Mouse (Mus musculus): Measurements from ENCODE around the gene Smc1b. TPM values are rescaled to one million over a fixed set of nuclear protein-coding genes. Genes with fewer than 3 reads are reported as not detected.

The Smc1b gene
- polyA plus RNA-seq, 1 experiment from 2014 or later = 0.16 TPM

- no peak for ATAC-seq (ENCODE audit: low read depth)
Observed at GRCm38 (mm10) chr15:85143161-85143560, 11.4 kb upstream of the Smc1b start.

GRCm38 (mm10) chr15:85142441-85142840, 10.7 kb upstream of the Smc1b start:
- Histone ChIP-seq H3K9ac (ENCODE audit: low read length) (no peak overlapping the region), H3K4me3 (ENCODE audit: low read length) (no peak overlapping the region), H3K36me3 (ENCODE audit: control insufficient read depth, insufficient read depth, low read length) (no peaks in the 10 kb centered on the region), H3K4me2 (ENCODE audit: low read depth, low read length) (no peak overlapping the region), H3K27ac (ENCODE audit: low read length) (no peak overlapping the region), H3K27me3 (ENCODE audit: control insufficient read depth, insufficient read depth, low read depth, low read length) (no peaks in the 10 kb centered on the region; the same call in 1 of the 2 replicates), H3K4me1 (replicated peaks; ENCODE audit: control insufficient read depth, insufficient read depth, low read length) (no peaks in the 10 kb centered on the region), H3K9me3 (ENCODE audit: control insufficient read depth, low read length) (no peaks in the 10 kb centered on the region)
- no peak for ATAC-seq (ENCODE audit: low read depth)
- 60% methylated on average over 2 of the region's 2 CpGs for WGBS

More at GRCm38 (mm10) chr15:85143161-85143560, 11.4 kb upstream of the Smc1b start:
- H3K4me1 ChIP-seq (replicated peaks; ENCODE audit: control insufficient read depth, insufficient read depth, low read length) = no peaks in the 10 kb centered on the region
- H3K36me3 ChIP-seq (ENCODE audit: control insufficient read depth, insufficient read depth, low read length) = no peaks in the 10 kb centered on the region
- H3K27me3 ChIP-seq (ENCODE audit: control insufficient read depth, insufficient read depth, low read depth, low read length) = no peaks in the 10 kb centered on the region; the same call in 1 of the 2 replicates
- H3K27ac ChIP-seq (ENCODE audit: low read length) = no peak overlapping the region
- no peak overlapping the region for H3K4me3 ChIP-seq (ENCODE audit: low read length)
- 84% methylated on average over 11 of the region's 11 CpGs for WGBS
- H3K4me2 ChIP-seq (ENCODE audit: low read depth, low read length) = no peak overlapping the region
- H3K9ac ChIP-seq (ENCODE audit: low read length) = no peak overlapping the region
- H3K9me3 ChIP-seq (ENCODE audit: control insufficient read depth, low read length) = no peaks in the 10 kb centered on the region

- H3K4me3 ChIP-seq (ENCODE audit: low read length) = no peak overlapping the region
- H3K27ac ChIP-seq (ENCODE audit: low read length) = no peak overlapping the region
- no peaks in the 10 kb centered on the region for H3K9me3 ChIP-seq (ENCODE audit: control insufficient read depth, low read length)
- H3K27me3 ChIP-seq (ENCODE audit: control insufficient read depth, insufficient read depth, low read depth, low read length) = no peaks in the 10 kb centered on the region; the same call in 1 of the 2 replicates
- H3K4me2 ChIP-seq (ENCODE audit: low read depth, low read length) = no peak overlapping the region
- no peak for ATAC-seq (ENCODE audit: low read depth)
- no peak overlapping the region for H3K9ac ChIP-seq (ENCODE audit: low read length)
- H3K36me3 ChIP-seq (ENCODE audit: control insufficient read depth, insufficient read depth, low read length) = no peaks in the 10 kb centered on the region
- no peaks in the 10 kb centered on the region for H3K4me1 ChIP-seq (replicated peaks; ENCODE audit: control insufficient read depth, insufficient read depth, low read length)
- WGBS = 77% methylated on average over 10 of the region's 10 CpGs
Observed at GRCm38 (mm10) chr15:85141290-85141689, 9.5 kb upstream of the Smc1b start.

GRCm38 (mm10) chr15:85135143-85135542, 3.4 kb upstream of the Smc1b start:
- 33% methylated on average over 9 of the region's 9 CpGs for WGBS
- Histone ChIP-seq H3K4me2 (ENCODE audit: low read depth, low read length) (no peak overlapping the region), H3K27me3 (ENCODE audit: control insufficient read depth, insufficient read depth, low read depth, low read length) (no peaks in the 10 kb centered on the region), H3K9ac (ENCODE audit: low read length) (no peak overlapping the region), H3K4me3 (ENCODE audit: low read length) (no peak overlapping the region), H3K36me3 (ENCODE audit: control insufficient read depth, insufficient read depth, low read length) (no peaks in the 10 kb centered on the region), H3K27ac (ENCODE audit: low read length) (no peak overlapping the region), H3K9me3 (ENCODE audit: control insufficient read depth, low read length) (peaks cover 6% of the 10 kb centered on the region), H3K4me1 (replicated peaks; ENCODE audit: control insufficient read depth, insufficient read depth, low read length) (peaks cover 9% of the 10 kb centered on the region)
- no peak for ATAC-seq (ENCODE audit: low read depth)

GRCm38 (mm10) chr15:85132193-85132520, 393 bp upstream of the Smc1b start:
- peak overlapping the region; percentile 46 for H3K4me2 ChIP-seq (ENCODE audit: low read depth, low read length)
- H3K27me3 ChIP-seq (ENCODE audit: control insufficient read depth, insufficient read depth, low read depth, low read length) = no peaks in the 10 kb centered on the region
- ATAC-seq (ENCODE audit: low read depth) = 0 out of 2 replicates have a peak, but pooled peaks have one; percentile 7
- 18% methylated on average over 10 of the region's 10 CpGs for WGBS
- H3K4me1 ChIP-seq (replicated peaks; ENCODE audit: control insufficient read depth, insufficient read depth, low read length) = peaks cover 9% of the 10 kb centered on the region
- no peak overlapping the region for H3K27ac ChIP-seq (ENCODE audit: low read length)
- H3K4me3 ChIP-seq (ENCODE audit: low read length) = peak overlapping the region; percentile 38
- peaks cover 6% of the 10 kb centered on the region for H3K9me3 ChIP-seq (ENCODE audit: control insufficient read depth, low read length)
- H3K36me3 ChIP-seq (ENCODE audit: control insufficient read depth, insufficient read depth, low read length) = no peaks in the 10 kb centered on the region
- no peak overlapping the region for H3K9ac ChIP-seq (ENCODE audit: low read length)

GRCm38 (mm10) chr15:85085641-85086040, 46.1 kb downstream of the Smc1b start:
- Histone ChIP-seq H3K9me3 (ENCODE audit: control insufficient read depth, low read length) (no peaks in the 10 kb centered on the region), H3K36me3 (ENCODE audit: control insufficient read depth, insufficient read depth, low read length) (no peaks in the 10 kb centered on the region), H3K27me3 (ENCODE audit: control insufficient read depth, insufficient read depth, low read depth, low read length) (no peaks in the 10 kb centered on the region), H3K27ac (ENCODE audit: low read length) (no peak overlapping the region), H3K4me2 (ENCODE audit: low read depth, low read length) (no peak overlapping the region), H3K4me1 (replicated peaks; ENCODE audit: control insufficient read depth, insufficient read depth, low read length) (no peaks in the 10 kb centered on the region), H3K9ac (ENCODE audit: low read length) (no peak overlapping the region), H3K4me3 (ENCODE audit: low read length) (no peak overlapping the region)
- no peak for ATAC-seq (ENCODE audit: low read depth)
- 66% methylated on average over 1 of the region's 1 CpGs for WGBS

- Histone ChIP-seq H3K36me3 (ENCODE audit: control insufficient read depth, insufficient read depth, low read length) (no peaks in the 10 kb centered on the region), H3K4me1 (replicated peaks; ENCODE audit: control insufficient read depth, insufficient read depth, low read length) (no peaks in the 10 kb centered on the region), H3K27ac (ENCODE audit: low read length) (no peak overlapping the region), H3K9ac (ENCODE audit: low read length) (no peak overlapping the region), H3K4me3 (ENCODE audit: low read length) (no peak overlapping the region), H3K4me2 (ENCODE audit: low read depth, low read length) (no peak overlapping the region), H3K27me3 (ENCODE audit: control insufficient read depth, insufficient read depth, low read depth, low read length) (no peaks in the 10 kb centered on the region), H3K9me3 (ENCODE audit: control insufficient read depth, low read length) (no peaks in the 10 kb centered on the region)
- ATAC-seq (ENCODE audit: low read depth) = no peak
- 85% methylated on average over 2 of the region's 2 CpGs for WGBS
Observed at GRCm38 (mm10) chr15:85072651-85073050, 59.1 kb downstream of the Smc1b start.

- H3K36me3 ChIP-seq (ENCODE audit: control insufficient read depth, insufficient read depth, low read length) = no peaks in the 10 kb centered on the region
- H3K4me1 ChIP-seq (replicated peaks; ENCODE audit: control insufficient read depth, insufficient read depth, low read length) = no peaks in the 10 kb centered on the region
- H3K9ac ChIP-seq (ENCODE audit: low read length) = no peak overlapping the region
- 24% methylated on average over 2 of the region's 2 CpGs for WGBS
- no peaks in the 10 kb centered on the region for H3K9me3 ChIP-seq (ENCODE audit: control insufficient read depth, low read length)
- H3K4me3 ChIP-seq (ENCODE audit: low read length) = no peak overlapping the region
- no peak overlapping the region for H3K27ac ChIP-seq (ENCODE audit: low read length)
- ATAC-seq (ENCODE audit: low read depth) = no peak
- H3K4me2 ChIP-seq (ENCODE audit: low read depth, low read length) = no peak overlapping the region
- H3K27me3 ChIP-seq (ENCODE audit: control insufficient read depth, insufficient read depth, low read depth, low read length) = no peaks in the 10 kb centered on the region
Observed at GRCm38 (mm10) chr15:85070561-85070960, 61.2 kb downstream of the Smc1b start.

GRCm38 (mm10) chr15:85063421-85063820, 68.3 kb downstream of the Smc1b start:
- peaks cover 10% of the 10 kb centered on the region for H3K36me3 ChIP-seq (ENCODE audit: control insufficient read depth, insufficient read depth, low read length)
- no peak for ATAC-seq (ENCODE audit: low read depth)
- 88% methylated on average over 2 of the region's 2 CpGs for WGBS

GRCm38 (mm10) chr15:85055186-85055585, 76.6 kb downstream of the Smc1b start:
- H3K4me2 ChIP-seq (ENCODE audit: low read depth, low read length) = no peak overlapping the region
- peaks cover 25% of the 10 kb centered on the region for H3K36me3 ChIP-seq (ENCODE audit: control insufficient read depth, insufficient read depth, low read length)

More at GRCm38 (mm10) chr15:85063421-85063820, 68.3 kb downstream of the Smc1b start:
- Histone ChIP-seq H3K9me3 (ENCODE audit: control insufficient read depth, low read length) (no peaks in the 10 kb centered on the region), H3K27me3 (ENCODE audit: control insufficient read depth, insufficient read depth, low read depth, low read length) (no peaks in the 10 kb centered on the region), H3K4me1 (replicated peaks; ENCODE audit: control insufficient read depth, insufficient read depth, low read length) (no peaks in the 10 kb centered on the region), H3K4me2 (ENCODE audit: low read depth, low read length) (no peak overlapping the region), H3K27ac (ENCODE audit: low read length) (no peak overlapping the region), H3K9ac (ENCODE audit: low read length) (no peak overlapping the region), H3K4me3 (ENCODE audit: low read length) (no peak overlapping the region)

More at GRCm38 (mm10) chr15:85055186-85055585, 76.6 kb downstream of the Smc1b start:
- Histone ChIP-seq H3K27me3 (ENCODE audit: control insufficient read depth, insufficient read depth, low read depth, low read length) (no peaks in the 10 kb centered on the region), H3K4me3 (ENCODE audit: low read length) (no peak overlapping the region), H3K9me3 (ENCODE audit: control insufficient read depth, low read length) (no peaks in the 10 kb centered on the region), H3K4me1 (replicated peaks; ENCODE audit: control insufficient read depth, insufficient read depth, low read length) (no peaks in the 10 kb centered on the region), H3K27ac (ENCODE audit: low read length) (no peak overlapping the region), H3K9ac (ENCODE audit: low read length) (no peak overlapping the region)
- no peak for ATAC-seq (ENCODE audit: low read depth)
- WGBS = 78% methylated on average over 4 of the region's 4 CpGs

Data from lung, embryonic 16.5 days (tissue).